Mouse (Mus musculus) lung, postnatal 10 days (tissue): ENCODE data around the gene Calhm3.

Experiments used
- DNase-seq: peaks from one replicate; pipeline ENCODE4 v3.0.0; 2021

Calhm3 gene

DNA sequence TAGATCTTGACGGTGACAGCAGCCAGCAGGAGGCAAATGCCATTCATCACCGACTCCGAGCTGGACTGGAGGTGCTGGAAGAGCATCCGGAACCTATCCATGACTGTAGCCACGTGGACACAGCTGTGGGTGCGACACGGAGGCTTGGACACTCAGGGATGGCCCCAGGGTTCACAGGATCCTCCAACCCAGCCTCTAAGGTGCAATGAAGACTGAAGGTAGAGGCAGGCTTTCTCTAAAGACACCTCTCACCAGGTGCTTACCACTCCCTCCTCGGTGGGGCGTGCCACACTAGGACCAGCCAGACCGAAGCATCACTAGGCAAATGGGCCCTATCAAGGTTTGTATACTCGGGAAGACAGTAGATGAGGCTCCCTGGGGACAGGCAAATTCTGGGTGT, at the start of gene Calhm3:
Calhm3 (minus strand) TSS at position 101 of the 400 bp plus-strand sequence.
- DNase-seq = no peak

DNA sequence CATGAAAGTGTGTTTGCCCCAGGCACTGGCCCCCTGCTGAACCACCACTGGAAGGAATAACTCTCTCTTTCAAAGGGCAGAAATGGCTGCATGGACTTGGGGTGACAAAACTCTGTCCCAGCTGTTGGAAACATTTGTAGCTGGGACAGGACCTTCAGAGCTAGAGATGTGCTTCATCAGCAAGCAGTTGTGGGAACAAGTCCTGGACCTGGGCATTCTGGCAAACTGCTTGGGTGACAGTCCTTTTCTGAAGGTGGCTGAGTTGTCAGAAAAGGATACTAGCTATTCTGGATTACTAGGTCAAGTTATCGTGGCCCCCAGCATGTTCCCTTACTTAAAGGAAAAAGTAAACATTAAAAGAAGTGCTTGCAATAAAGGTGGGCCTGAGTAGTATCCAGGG, 48.6 kb upstream of the Calhm3 start:
- DNase-seq = no peak

DNA sequence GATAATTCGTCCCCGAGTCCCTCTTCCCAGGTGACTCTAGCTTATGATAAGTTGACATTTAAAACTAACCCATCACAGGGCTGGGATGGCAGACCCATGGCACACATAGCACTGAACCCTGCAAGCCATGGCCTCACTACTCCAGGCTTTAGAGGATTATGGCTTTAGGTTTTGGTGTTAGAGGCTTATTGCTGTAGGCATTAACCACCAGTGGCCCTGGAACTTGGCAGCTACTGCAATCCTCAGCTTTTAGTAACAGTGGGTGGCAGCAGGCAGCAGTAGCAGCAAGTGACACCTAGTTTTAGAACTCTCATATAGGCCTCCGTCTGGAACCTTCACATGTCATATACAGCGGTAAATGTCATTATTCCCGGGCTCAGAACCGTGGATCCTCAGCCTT, 47.1 kb upstream of the Calhm3 start:
- DNase-seq = no peak

DNA sequence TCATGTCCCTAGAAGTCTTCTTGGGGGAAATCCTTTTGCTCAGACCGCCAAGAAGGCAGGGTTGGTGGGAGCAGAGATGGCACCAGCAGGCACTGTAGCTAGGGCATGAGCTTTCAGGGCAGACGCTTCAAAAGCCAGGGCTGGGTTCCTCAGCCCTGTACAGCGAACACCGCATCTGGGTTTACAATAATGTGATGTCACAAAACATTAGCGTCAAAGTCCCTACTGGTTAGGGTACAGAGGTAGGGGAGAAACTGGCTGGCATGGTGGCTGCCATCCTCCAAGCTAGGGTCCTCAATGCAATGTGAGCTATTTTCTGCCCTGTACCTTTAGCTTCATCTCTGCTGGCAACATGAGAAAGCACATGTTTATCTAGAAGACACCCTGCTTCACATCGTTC, 45.5 kb upstream of the Calhm3 start:
- DNase-seq = no peak

DNA sequence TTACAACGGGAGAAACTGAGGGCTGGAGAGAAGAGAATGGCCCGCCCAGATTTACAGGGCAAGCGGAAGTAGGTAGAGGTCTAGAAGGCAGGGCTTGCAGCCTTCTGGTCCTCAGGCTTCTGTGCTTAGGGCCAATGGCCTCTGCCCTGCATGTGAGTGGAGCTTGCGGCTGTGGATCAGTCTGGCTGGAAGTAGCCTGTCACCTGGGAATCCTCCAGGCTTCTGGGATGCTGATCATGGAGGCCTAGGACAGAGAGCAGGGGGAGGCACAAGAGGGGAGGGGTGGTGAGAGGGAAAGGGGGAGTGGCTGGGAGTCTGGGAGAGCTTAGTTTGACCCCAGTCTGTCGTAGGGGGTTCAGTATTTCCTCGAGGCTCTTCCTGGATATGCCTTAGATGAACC, 44.9 kb upstream of the Calhm3 start:
- no peak for DNase-seq

DNA sequence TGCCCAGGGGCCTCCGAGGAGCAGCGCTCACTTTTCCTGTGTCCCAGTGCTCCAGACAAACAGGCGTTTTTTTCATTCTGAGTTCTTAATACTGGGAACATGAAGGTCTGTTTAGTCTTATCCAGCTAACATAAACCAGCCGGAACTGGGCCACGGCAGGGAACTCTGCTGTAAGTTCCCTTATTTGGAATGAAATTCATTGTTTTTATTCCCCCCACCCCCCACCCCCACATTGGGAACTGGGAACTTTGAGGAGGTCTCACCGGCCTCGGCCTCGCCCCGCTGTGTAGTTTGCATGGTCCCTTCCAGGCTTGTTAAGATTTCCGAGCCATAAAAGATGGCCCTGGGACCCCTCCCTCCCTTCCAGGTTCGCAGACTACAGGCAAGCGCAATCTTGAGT, 44.4 kb upstream of the Calhm3 start:
- DNase-seq = no peak

DNA sequence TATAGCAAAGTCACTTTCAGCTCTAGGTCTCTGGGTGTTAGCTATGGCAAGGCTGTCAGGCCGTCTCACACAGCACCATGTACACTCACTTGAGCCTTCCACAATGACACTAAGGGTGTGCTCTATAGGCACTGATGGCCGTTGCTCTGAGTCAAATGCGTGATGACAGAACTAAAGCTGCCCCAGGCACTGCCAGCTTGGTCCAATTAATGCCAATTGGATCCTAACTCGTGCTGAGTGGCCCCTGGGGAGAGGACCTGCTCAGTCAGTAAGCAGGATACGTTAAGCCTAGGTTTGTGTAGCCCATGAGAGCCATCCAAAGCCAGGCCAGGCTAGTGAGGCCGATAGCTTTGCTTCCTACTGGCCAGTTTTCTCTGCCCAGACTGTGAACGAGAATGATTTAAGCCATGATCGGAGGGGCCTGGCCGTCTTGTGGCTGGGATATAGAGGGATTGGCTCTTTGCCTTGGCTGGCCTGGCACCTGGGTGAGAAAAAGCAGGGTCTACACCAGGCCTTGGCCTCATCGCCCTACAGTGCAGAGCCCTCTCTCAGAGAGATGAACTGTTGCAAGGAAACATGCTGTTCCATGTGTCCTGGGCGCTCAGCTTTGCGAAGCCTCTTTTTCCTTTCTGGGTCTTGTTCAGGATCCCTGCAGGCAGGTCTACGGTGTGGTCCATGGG, 41.2 kb upstream of the Calhm3 start:
- no peak for DNase-seq

DNA sequence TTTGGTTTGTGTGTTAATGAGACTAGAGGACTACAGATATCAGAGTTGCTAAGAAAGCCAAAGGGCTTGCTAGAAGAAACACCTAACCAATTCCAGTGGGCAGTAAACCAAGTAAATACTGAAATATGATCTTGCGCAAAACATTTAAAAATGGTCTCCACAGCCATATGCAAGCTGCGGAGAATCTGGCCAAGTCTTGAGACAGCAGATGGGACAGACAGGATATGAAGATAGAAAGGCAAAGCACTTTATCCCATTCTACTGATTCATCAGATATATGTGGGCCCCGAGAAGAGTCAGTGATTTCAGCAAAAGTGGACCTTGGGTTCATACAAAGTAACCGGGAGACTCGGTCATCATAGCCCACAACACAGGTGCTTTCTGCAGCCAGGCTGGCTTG, 34.6 kb upstream of the Calhm3 start:
- no peak for DNase-seq

DNA sequence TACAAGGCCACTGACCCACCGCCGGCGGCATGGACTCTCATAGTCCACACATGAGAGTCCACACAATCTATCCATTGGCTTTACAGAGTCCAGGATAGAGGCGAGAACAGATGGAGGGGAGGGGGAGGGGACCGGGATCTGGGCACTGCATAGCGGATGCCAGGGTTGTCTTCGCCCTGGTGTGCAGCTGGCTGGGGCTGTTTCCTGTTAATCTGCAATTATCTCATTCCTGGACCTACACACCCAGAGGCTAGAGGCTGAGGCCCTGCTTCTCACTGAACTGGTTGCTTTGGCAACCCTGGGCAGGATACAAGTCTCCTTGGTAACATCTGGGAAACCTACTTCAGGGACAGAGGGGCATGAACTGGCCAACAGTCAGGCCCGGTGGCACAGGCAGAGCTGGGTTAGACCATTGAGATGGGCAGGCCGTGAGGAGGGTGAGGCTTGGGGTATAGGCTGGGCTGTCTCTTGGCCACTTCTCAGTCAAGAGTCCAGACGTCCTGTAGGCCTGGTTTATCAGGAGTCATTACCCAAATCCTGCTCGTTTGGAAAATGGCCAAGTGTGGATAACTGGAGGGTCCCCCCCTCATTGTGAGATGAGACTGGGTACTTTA, 31.1 kb upstream of the Calhm3 start:
- peak; percentile 41 for DNase-seq

DNA sequence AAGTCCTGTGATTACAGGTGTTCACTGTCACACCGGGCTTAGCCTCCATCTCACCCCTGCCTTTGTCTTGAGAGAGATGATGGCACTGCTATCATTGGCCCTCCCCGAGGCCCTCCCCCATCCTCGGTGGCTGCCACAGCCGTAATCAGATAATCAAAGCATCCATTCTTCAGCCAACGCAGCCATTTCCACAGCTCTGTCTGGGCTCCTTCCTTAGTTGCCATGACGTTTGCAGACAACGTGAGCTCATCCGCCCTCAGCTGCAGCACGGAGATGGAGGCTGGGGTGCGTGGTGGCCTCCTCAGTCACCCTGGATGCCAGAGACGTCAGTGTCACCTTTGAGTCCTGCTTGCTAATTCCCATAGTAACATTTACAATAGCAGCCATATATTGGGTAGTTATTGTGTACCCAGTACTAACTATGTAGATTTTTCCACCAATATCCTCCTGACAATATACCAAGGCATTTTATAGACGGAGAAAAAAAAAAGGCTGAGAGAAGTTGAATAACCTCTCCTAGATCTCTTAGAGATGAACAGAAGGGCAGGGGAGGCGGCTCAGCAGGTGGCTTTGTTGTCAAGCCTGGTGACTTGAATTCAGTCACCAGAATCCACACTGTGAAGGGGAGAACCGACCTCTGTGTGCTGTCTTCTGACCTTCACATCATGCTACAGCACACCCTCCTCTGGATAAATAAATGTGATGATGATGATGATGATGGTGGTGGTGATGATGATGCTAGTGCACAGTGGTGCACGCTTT, 29.1 kb upstream of the Calhm3 start:
- no peak for DNase-seq

DNA sequence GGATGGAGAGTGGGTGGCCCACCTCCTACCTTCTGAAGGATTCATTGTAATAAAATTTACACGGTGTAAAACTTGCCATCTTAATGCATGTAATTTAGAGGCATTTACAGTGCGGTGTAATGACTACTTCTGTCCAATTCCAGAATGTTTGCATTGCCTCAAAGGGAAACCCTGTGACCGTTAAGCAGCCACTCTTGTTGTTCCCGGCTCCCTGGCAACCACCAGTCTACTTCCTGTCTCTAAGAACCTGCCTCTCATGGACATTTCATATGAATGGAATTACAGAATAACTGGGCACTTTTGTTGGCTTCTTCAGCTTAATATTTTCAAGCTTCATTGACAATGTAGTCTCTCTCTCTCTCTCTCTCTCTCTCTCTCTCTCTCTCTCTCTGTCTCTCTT, 27.2 kb upstream of the Calhm3 start:
- DNase-seq = no peak

DNA sequence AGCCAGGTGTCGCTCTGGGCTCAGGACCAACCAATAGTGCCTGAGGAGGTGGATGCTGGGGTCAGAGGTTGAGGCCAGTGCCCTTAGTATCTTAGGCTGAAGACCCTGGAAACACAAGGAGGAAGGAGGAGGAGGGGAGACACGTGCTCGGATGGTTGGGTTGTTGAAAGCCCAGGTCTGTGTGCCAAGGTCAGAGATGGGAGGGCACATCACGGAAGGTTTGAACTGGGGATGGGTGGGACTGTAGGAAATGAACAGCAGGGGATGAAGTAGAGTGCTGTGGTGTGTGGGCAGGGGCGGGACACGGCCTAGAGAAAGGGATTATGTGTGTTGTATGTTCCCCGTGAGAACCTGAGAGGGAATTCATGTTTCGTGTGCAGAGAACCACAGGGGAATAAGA, 26.7 kb upstream of the Calhm3 start:
- DNase-seq = no peak

DNA sequence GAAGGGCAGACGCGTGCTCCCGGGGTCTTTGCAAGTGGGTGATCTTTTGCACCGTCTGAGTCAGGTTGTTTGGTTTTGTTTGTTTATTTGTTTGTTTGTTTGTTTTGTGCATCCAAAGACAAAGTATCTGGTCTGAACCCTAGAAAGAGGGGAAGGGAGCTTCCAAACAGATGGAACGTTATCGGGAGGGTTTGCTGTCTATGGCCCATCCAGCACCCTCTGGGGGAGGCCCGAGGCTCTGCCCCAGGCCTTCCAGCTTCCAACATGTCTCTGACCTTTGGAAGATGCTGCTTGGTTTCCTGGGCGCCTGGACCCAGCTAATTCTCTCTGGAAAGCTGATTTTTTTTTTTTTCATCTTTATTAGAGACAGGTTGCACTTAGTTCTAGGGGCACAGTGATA, 22.4 kb upstream of the Calhm3 start:
- DNase-seq = no peak

DNA sequence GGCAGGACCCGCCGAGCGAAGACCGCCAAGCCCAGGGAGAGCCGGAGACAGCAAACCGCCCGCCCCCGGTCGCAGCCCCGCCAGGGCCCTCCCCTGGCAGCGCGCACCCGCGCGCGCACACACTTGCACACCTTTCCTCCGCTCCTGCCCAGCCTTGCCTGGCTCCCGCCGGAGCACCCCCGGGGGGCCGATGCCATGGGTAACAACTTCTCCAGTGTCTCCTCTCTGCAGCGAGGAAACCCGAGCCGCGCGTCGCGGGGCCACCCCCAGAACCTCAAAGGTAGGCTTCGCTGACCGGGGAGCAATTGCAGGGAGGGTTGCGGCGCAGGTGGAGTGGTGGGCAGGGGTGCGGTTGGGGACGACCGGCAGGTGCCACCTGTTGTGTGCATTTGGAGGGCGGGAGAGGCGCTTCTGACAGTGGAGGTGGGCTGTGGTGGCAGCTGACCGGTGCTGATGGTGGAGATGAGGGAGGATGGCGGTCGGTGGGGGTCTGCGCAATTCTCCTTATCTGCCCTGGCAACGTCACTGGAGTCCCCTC, 21.8 kb upstream of the Calhm3 start:
- peak; percentile 27 for DNase-seq

DNA sequence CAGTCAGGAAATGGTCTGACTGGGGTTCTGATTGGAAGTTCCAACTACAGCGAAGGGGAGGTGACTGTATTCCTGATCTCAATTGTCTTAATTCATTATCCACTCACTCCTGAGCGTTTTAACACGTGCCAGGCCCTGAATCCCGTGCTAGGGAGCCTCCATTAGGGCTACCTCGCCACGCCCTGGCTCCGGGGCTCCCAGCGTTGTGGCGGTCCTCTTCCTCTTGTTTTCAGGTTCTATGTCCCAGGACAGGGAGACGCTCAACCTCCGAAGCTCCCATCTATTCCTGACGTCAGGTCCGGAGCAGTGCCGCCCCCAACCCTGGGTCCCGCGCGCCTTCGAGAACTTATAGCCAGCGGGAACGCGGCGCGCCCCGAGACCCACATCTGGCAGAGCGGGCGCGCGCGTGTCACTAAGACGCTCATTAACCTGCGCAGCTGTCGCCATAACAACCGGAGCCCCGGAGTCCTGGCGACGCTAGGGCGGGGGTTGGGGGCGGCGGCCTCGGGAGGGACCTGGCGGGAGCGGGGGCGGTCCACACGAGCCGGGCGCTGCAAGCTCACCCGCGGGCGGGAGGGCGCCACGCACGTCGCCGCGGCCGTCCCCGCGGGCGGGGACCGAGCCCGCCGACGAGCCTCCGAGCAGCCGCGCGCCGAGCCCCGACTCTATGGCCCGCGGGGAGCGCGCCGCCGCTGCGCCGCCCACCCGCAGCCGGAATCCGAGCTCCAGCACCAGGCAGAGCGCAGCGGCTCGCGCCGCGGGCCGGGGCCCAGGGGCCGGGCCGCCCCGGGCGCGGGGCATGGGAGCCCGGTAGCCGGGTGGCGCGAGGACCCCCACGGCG, 21.1 kb upstream of the Calhm3 start, which contains the start of gene Neurl1a:
Neurl1a (plus strand) TSS at position 390 of the 841 bp plus-strand sequence.
- DNase-seq = peak; percentile 39

DNA sequence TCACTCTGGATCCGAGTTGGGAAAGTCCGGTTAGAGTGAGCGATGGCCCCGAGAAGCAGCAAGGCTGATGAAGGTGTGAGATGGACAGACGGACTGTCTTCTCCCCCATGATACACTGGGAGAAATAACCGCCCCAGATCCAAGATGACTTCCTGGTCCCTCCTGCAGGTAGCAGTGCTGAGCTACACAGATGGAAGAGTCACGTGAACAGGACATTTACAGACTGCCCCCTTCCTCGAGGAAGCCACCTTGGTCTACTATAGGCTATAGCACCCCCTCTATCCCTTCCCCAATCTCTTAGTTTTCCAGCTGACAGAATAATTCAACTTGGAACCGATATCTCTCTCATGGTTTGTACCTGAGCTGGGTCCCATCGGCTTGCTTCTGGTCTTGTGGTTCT, 20.4 kb upstream of the Calhm3 start:
- peak; percentile 59 for DNase-seq

DNA sequence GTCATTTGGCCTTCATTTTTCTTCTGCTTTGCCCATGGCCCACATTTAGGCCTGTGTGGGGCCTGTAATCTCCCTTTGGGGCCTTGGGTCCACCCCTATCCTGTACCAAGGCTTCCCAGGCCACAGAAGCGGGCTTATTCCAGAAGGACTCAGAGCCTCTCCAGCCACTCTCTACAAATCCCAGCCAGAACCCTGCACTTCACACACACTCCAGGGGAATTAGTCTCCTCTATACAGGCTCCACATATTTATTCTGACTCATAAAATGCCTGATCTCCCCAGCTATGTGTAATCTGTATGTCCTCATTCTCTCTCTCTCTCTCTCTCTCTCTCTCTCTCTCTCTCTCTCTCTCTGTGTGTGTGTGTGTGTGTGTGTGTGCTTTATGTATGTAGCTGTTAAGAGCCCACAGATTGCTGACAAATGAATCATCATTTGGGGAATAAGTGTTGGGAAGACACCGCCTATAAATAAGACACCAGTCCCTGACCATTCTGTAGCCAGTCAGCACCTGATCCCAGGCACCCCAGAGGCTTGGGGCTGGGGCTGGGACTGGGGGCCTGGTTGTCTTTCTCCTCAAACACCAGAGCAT, 19.4 kb upstream of the Calhm3 start:
- no peak for DNase-seq

DNA sequence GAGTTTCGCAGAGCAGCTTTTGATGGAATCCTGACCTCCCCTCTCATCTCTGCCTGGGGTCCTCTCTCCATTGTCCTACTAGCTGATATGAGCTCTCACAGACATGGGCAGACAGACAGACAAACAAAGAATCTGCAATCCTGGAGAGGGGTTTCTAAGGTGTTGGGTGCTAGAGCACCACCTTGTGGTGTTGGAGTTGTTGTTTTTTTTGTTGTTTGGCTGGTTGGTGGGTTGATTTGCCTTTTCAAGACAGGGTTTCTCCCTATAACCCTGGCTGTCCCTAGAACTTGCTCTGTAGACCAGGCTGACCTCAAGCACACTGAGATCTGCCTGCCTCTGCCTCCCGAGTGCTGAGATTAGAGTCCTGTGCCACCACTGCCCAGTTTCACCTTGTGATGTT, 17.9 kb upstream of the Calhm3 start:
- DNase-seq = no peak

DNA sequence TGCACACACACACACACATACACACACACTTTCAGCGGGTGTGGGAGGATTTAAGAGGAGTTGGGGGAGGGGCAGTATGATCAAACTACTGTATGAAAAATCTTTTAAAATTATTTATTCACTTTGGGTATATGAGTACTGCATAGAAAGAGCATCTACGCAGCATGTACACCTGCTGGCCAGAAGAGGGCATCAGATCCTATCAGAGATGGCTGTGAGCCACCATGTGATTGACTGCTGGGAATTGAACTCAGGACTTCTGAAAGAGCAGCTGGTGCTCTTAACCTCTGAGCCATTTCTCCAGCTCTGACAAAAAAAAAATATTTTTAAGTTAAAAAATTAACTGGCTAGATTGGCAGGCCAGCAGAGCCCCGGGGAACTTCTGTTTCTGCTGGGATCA, 17.0 kb upstream of the Calhm3 start:
- peak; percentile 51 for DNase-seq

DNA sequence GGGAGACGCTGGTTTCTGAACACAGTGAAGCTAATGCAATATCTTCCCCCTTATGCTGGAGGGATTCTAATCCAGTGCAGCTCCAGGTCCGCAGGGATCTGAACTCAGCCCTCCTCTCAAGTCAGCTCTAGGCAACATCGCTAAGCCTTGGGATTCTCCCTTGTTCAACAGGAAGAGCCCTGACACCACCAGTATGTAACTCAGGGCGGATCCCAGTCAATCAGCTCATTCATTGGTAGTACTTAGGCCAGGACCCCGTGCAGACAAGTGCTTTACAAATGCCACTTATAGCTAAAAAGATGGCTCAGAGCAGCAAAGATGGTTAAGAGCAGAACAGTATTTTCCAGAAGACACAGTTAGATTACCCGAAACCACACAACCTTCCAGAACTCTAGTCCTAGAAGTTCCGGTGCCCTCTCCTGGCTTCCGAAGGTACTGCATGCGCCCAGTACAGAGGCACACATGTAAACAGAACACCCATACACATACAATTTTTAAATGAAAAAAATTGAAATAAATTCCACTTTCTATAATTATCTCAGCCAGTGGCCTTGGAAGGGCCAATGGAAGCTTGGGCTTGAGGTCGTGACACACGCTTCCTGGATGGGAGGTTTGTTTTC, 11.3 kb upstream of the Calhm3 start:
- peak; percentile 92 for DNase-seq

DNA sequence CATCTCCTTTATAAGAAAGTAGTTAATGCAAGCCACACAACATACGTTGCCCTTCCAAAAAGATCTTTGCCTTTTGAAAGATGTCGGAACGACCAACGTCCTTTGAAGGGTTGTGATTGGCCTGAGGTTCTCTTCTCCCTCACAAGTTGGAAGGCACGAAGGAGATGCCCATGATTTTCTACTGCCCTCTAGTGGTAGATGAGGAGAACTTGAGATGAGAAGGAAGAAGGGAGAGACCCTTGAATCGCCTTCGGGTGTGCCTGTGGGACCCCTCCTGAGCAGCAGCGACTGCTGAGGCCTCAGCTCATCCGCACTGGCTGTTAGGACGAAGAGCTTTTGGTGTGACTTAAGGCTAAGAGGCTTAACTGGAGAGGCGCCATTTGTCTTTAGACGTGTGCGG, 10.7 kb upstream of the Calhm3 start:
- DNase-seq = peak; percentile 50

DNA sequence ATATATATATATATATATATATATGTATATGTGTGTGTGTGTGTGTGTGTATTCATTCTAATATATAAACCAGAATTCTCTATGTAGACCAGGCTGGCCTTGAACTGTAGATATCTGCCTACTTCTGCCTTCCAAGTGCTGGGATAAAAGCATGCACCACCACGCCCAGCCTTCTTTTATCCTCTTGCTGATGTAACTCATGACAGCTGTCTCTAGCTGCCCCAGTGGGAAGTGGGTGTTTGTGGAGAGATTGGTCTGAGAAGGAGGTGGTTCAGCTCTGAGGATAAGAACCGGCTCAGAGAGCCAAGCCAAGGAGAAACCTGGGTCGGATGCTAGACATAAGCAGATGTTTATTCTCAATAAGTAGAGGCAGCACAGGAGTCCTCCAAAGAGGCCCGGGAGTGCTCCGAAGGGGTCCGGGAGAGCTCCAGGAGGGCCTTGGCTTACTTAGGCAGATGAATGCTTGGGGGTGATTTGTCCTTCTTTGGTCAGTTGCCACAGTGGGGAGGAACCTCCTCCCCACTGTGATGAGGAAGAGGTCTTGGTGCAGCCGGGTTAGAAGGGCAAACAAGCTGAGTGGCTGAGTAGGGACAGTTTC, 10.2 kb upstream of the Calhm3 start:
- no peak for DNase-seq
